Mouse (Mus musculus): Measurements from ENCODE around the gene Frmd5. TPM values are rescaled to one million over a fixed set of nuclear protein-coding genes. Genes with fewer than 3 reads are reported as not detected.
A peak's percentile ranks its signal among the peaks of the same experiment; 100 is the strongest.

Frmd5 gene
- polyA plus RNA-seq, 1 experiment from 2014 or later = 33.9 TPM

GRCm38 (mm10) chr2:121809126-121809525 lies 2.2 kb upstream of the Frmd5 start:
- Histone ChIP-seq H3K27ac (no peak overlapping the region), H3K9me3 (no peaks in the 10 kb centered on the region), H3K4me2 (no peak overlapping the region), H3K9ac (no peak overlapping the region), H3K36me3 (replicated peaks) (no peaks in the 10 kb centered on the region), H3K4me3 (no peak overlapping the region), H3K27me3 (replicated peaks) (no peaks in the 10 kb centered on the region; the same call in 1 of the 2 replicates), H3K4me1 (peaks cover 5% of the 10 kb centered on the region)
- WGBS = 85% methylated on average over 3 of the region's 3 CpGs
- no peak for ATAC-seq (replicated peaks)

GRCm38 (mm10) chr2:121806171-121806943 lies 530 bp downstream of the Frmd5 start:
- ATAC-seq (replicated peaks) = peak; percentile 88
- peaks cover 13% of the 10 kb centered on the region for H3K4me1 ChIP-seq
- peak overlapping the region; percentile 99 for H3K27ac ChIP-seq

GRCm38 (mm10) chr2:121799051-121799450 lies 7.8 kb downstream of the Frmd5 start:
- Histone ChIP-seq H3K4me2 (no peak overlapping the region), H3K27ac (no peak overlapping the region), H3K4me1 (peaks cover 8% of the 10 kb centered on the region; the same call in 1 of the 2 replicates), H3K36me3 (replicated peaks) (no peaks in the 10 kb centered on the region), H3K9me3 (no peaks in the 10 kb centered on the region), H3K4me3 (no peak overlapping the region), H3K27me3 (replicated peaks) (no peaks in the 10 kb centered on the region), H3K9ac (no peak overlapping the region)
- ATAC-seq (replicated peaks) = no peak
- WGBS = 76% methylated on average over 7 of the region's 7 CpGs

More at GRCm38 (mm10) chr2:121806171-121806943, 530 bp downstream of the Frmd5 start:
- Histone ChIP-seq H3K36me3 (replicated peaks) (no peaks in the 10 kb centered on the region), H3K4me2 (peak overlapping the region; percentile 70), H3K9ac (peak overlapping the region; percentile 93), H3K27me3 (replicated peaks) (no peaks in the 10 kb centered on the region), H3K9me3 (no peaks in the 10 kb centered on the region), H3K4me3 (peak overlapping the region; percentile 91)
- under 1% methylated on average over 79 of the region's 90 CpGs for WGBS

- no peaks in the 10 kb centered on the region for H3K36me3 ChIP-seq (replicated peaks)
- no peaks in the 10 kb centered on the region for H3K27me3 ChIP-seq (replicated peaks)
- H3K4me3 ChIP-seq = no peak overlapping the region
- H3K9me3 ChIP-seq = no peaks in the 10 kb centered on the region
- no peaks in the 10 kb centered on the region for H3K4me1 ChIP-seq
- 82% methylated on average over 6 of the region's 6 CpGs for WGBS
- no peak overlapping the region for H3K9ac ChIP-seq
- no peak overlapping the region for H3K4me2 ChIP-seq
- no peak for ATAC-seq (replicated peaks)
- H3K27ac ChIP-seq = no peak overlapping the region
These were observed 10.9 kb downstream of the Frmd5 start for GRCm38 (mm10) chr2:121795995-121796394.

- Histone ChIP-seq H3K27me3 (replicated peaks) (no peaks in the 10 kb centered on the region), H3K4me3 (no peak overlapping the region), H3K36me3 (replicated peaks) (no peaks in the 10 kb centered on the region), H3K9ac (no peak overlapping the region), H3K9me3 (no peaks in the 10 kb centered on the region), H3K27ac (no peak overlapping the region), H3K4me2 (no peak overlapping the region), H3K4me1 (no peaks in the 10 kb centered on the region)
- ATAC-seq (replicated peaks) = no peak
These were observed 17.1 kb downstream of the Frmd5 start for GRCm38 (mm10) chr2:121789777-121790176.

GRCm38 (mm10) chr2:121788415-121788814 lies 18.5 kb downstream of the Frmd5 start:
- 86% methylated on average over 2 of the region's 2 CpGs for WGBS
- H3K36me3 ChIP-seq (replicated peaks) = no peaks in the 10 kb centered on the region
- H3K4me2 ChIP-seq = no peak overlapping the region
- H3K4me3 ChIP-seq = no peak overlapping the region
- H3K27me3 ChIP-seq (replicated peaks) = no peaks in the 10 kb centered on the region
- H3K27ac ChIP-seq = no peak overlapping the region
- no peak for ATAC-seq (replicated peaks)
- no peaks in the 10 kb centered on the region for H3K9me3 ChIP-seq
- H3K4me1 ChIP-seq = peaks cover 4% of the 10 kb centered on the region; the same call in 1 of the 2 replicates
- H3K9ac ChIP-seq = no peak overlapping the region

GRCm38 (mm10) chr2:121787767-121788166 lies 19.1 kb downstream of the Frmd5 start:
- no peak for ATAC-seq (replicated peaks)
- Histone ChIP-seq H3K27ac (no peak overlapping the region), H3K4me3 (no peak overlapping the region), H3K9ac (no peak overlapping the region), H3K9me3 (no peaks in the 10 kb centered on the region), H3K36me3 (replicated peaks) (no peaks in the 10 kb centered on the region), H3K4me1 (peaks cover 5% of the 10 kb centered on the region; the same call in 1 of the 2 replicates), H3K4me2 (no peak overlapping the region), H3K27me3 (replicated peaks) (no peaks in the 10 kb centered on the region)
- WGBS = 76% methylated on average over 12 of the region's 13 CpGs

- H3K9me3 ChIP-seq = no peaks in the 10 kb centered on the region
- no peak overlapping the region for H3K9ac ChIP-seq
- no peak overlapping the region for H3K4me3 ChIP-seq
- 59% methylated on average over 7 of the region's 7 CpGs for WGBS
- no peak for ATAC-seq (replicated peaks)
- no peaks in the 10 kb centered on the region for H3K27me3 ChIP-seq (replicated peaks)
- no peak overlapping the region for H3K27ac ChIP-seq
- H3K4me1 ChIP-seq = peaks cover 9% of the 10 kb centered on the region; the same call in 1 of the 2 replicates
- H3K36me3 ChIP-seq (replicated peaks) = no peaks in the 10 kb centered on the region
- H3K4me2 ChIP-seq = no peak overlapping the region
These were observed 19.6 kb downstream of the Frmd5 start for GRCm38 (mm10) chr2:121787271-121787670.

GRCm38 (mm10) chr2:121776219-121776618 lies 30.7 kb downstream of the Frmd5 start:
- Histone ChIP-seq H3K4me2 (no peak overlapping the region), H3K4me1 (peaks cover 8% of the 10 kb centered on the region; the same call in 1 of the 2 replicates), H3K9ac (no peak overlapping the region), H3K27ac (no peak overlapping the region), H3K9me3 (no peaks in the 10 kb centered on the region), H3K4me3 (no peak overlapping the region), H3K27me3 (replicated peaks) (no peaks in the 10 kb centered on the region), H3K36me3 (replicated peaks) (no peaks in the 10 kb centered on the region)
- ATAC-seq (replicated peaks) = no peak
- WGBS = 71% methylated on average over 7 of the region's 7 CpGs

GRCm38 (mm10) chr2:121764851-121765250 lies 42.0 kb downstream of the Frmd5 start:
- Histone ChIP-seq H3K27ac (no peak overlapping the region), H3K27me3 (replicated peaks) (no peaks in the 10 kb centered on the region), H3K4me2 (no peak overlapping the region), H3K9me3 (no peaks in the 10 kb centered on the region), H3K9ac (no peak overlapping the region), H3K36me3 (replicated peaks) (no peaks in the 10 kb centered on the region), H3K4me3 (no peak overlapping the region), H3K4me1 (no peaks in the 10 kb centered on the region)
- ATAC-seq (replicated peaks) = no peak
- 46% methylated on average over 5 of the region's 5 CpGs for WGBS

GRCm38 (mm10) chr2:121761861-121762260 lies 45.0 kb downstream of the Frmd5 start:
- WGBS = 95% methylated on average over 5 of the region's 5 CpGs
- Histone ChIP-seq H3K9me3 (no peaks in the 10 kb centered on the region), H3K36me3 (replicated peaks) (no peaks in the 10 kb centered on the region), H3K4me1 (no peaks in the 10 kb centered on the region), H3K27ac (no peak overlapping the region), H3K9ac (no peak overlapping the region), H3K4me3 (no peak overlapping the region), H3K27me3 (replicated peaks) (no peaks in the 10 kb centered on the region), H3K4me2 (no peak overlapping the region)
- no peak for ATAC-seq (replicated peaks)

- Histone ChIP-seq H3K4me3 (no peak overlapping the region), H3K27me3 (replicated peaks) (no peaks in the 10 kb centered on the region)
These were observed 45.5 kb downstream of the Frmd5 start for GRCm38 (mm10) chr2:121761281-121761795.

GRCm38 (mm10) chr2:121760646-121761045 lies 46.2 kb downstream of the Frmd5 start:
- H3K4me3 ChIP-seq = no peak overlapping the region
- no peaks in the 10 kb centered on the region for H3K36me3 ChIP-seq (replicated peaks)
- 95% methylated on average over 9 of the region's 9 CpGs for WGBS
- no peaks in the 10 kb centered on the region for H3K9me3 ChIP-seq
- H3K9ac ChIP-seq = no peak overlapping the region
- H3K4me2 ChIP-seq = no peak overlapping the region
- no peaks in the 10 kb centered on the region for H3K27me3 ChIP-seq (replicated peaks)
- ATAC-seq (replicated peaks) = no peak
- no peak overlapping the region for H3K27ac ChIP-seq
- no peaks in the 10 kb centered on the region for H3K4me1 ChIP-seq

More at GRCm38 (mm10) chr2:121761281-121761795, 45.5 kb downstream of the Frmd5 start:
- H3K27ac ChIP-seq = no peak overlapping the region
- no peak overlapping the region for H3K9ac ChIP-seq
- ATAC-seq (replicated peaks) = no peak
- 94% methylated on average over 11 of the region's 11 CpGs for WGBS
- H3K36me3 ChIP-seq (replicated peaks) = no peaks in the 10 kb centered on the region
- H3K4me2 ChIP-seq = no peak overlapping the region
- no peaks in the 10 kb centered on the region for H3K4me1 ChIP-seq
- H3K9me3 ChIP-seq = no peaks in the 10 kb centered on the region
